Mouse (Mus musculus): Measurements from ENCODE around the gene Rtn2.

- TF ChIP-seq POLR2A (IDR thresholded peaks at IDR 0.05; ENCODE audit: insufficient read depth, low read length) (no peak), CTCF (IDR thresholded peaks at IDR 0.05; ENCODE audit: low read depth, low read length) (no peak), EP300 (IDR thresholded peaks at IDR 0.05; ENCODE audit: insufficient read depth, low read depth, low read length) (no peak)
These were observed 46.0 kb upstream of the Rtn2 start for GRCm38 (mm10) chr7:19236411-19236810.

Data from ES-Bruce4 (cell line).